Mouse (Mus musculus): Measurements from ENCODE around the gene Celf1. TPM values are rescaled to one million over a fixed set of nuclear protein-coding genes. Genes with fewer than 3 reads are reported as not detected.

Celf1 gene
- polyA plus RNA-seq, 1 experiment = 19.8 TPM

GRCm38 (mm10) chr2:90939750-90940149 is 432 bp upstream of the Celf1 start:
- no peaks in the 10 kb centered on the region for H3K27me3 ChIP-seq (ENCODE audit: control insufficient read depth, insufficient read depth, low read length)
- H3K27ac ChIP-seq (ENCODE audit: control insufficient read depth, insufficient read depth, low read depth, low read length) = no peak overlapping the region

DNA sequence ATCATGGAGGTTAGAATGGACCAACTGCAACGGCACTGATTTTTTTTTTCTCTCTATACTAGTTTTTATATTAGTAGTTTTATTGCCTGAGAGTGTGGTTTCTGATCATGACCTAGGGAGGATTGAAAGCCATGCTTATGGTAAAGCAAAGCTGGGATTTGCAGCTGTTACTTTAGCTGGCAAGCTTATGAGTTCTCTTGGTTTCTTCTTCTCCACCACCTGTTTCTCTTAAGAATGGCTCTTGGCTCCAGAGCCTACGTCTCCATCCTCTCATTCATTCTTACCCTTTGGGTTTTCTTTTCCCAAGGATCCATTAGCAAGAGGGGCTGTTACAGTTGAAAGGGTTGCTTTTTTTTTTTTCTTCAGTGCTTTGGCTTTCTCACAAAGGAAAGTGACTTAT is 1.6 kb downstream of the Celf1 start:
- Histone ChIP-seq H3K4me3 (ENCODE audit: control insufficient read depth, low read depth, low read length) (no peak overlapping the region), H3K4me1 (ENCODE audit: control insufficient read depth, insufficient read depth, low read length) (peaks cover 4% of the 10 kb centered on the region)
- no peak for TF ChIP-seq POLR2A (IDR thresholded peaks at IDR 0.05; ENCODE audit: control insufficient read depth, low read depth, low read length)
- TF ChIP-seq CTCF (IDR thresholded peaks at IDR 0.05; ENCODE audit: control insufficient read depth, insufficient read depth, insufficient replicate concordance, low read depth, low read length) = no peak

More at GRCm38 (mm10) chr2:90939750-90940149, 432 bp upstream of the Celf1 start:
- Histone ChIP-seq H3K36me3 (ENCODE audit: control insufficient read depth, insufficient read depth, low read length) (no peaks in the 10 kb centered on the region), H3K4me3 (ENCODE audit: control insufficient read depth, low read depth, low read length) (peak overlapping the region; percentile 99), H3K4me1 (ENCODE audit: control insufficient read depth, insufficient read depth, low read length) (peaks cover 4% of the 10 kb centered on the region)
- TF ChIP-seq POLR2A (IDR thresholded peaks at IDR 0.05; ENCODE audit: control insufficient read depth, low read depth, low read length) = no peak
- no peak for TF ChIP-seq CTCF (IDR thresholded peaks at IDR 0.05; ENCODE audit: control insufficient read depth, insufficient read depth, insufficient replicate concordance, low read depth, low read length)

GRCm38 (mm10) chr2:90950149-90950548 is 10.0 kb downstream of the Celf1 start:
- H3K27ac ChIP-seq (ENCODE audit: control insufficient read depth, insufficient read depth, low read depth, low read length) = no peak overlapping the region
- H3K4me1 ChIP-seq (ENCODE audit: control insufficient read depth, insufficient read depth, low read length) = no peaks in the 10 kb centered on the region; the same call in 1 of the 2 replicates
- H3K36me3 ChIP-seq (ENCODE audit: control insufficient read depth, insufficient read depth, low read length) = no peaks in the 10 kb centered on the region
- H3K4me3 ChIP-seq (ENCODE audit: control insufficient read depth, low read depth, low read length) = no peak overlapping the region
- no peak for TF ChIP-seq POLR2A (IDR thresholded peaks at IDR 0.05; ENCODE audit: control insufficient read depth, low read depth, low read length)
- no peak for TF ChIP-seq CTCF (IDR thresholded peaks at IDR 0.05; ENCODE audit: control insufficient read depth, insufficient read depth, insufficient replicate concordance, low read depth, low read length)
- no peaks in the 10 kb centered on the region for H3K27me3 ChIP-seq (ENCODE audit: control insufficient read depth, insufficient read depth, low read length)

More for the DNA sequence above, 1.6 kb downstream of the Celf1 start:
- H3K27me3 ChIP-seq (ENCODE audit: control insufficient read depth, insufficient read depth, low read length) = no peaks in the 10 kb centered on the region
- H3K27ac ChIP-seq (ENCODE audit: control insufficient read depth, insufficient read depth, low read depth, low read length) = no peak overlapping the region
- no peaks in the 10 kb centered on the region for H3K36me3 ChIP-seq (ENCODE audit: control insufficient read depth, insufficient read depth, low read length)

DNA sequence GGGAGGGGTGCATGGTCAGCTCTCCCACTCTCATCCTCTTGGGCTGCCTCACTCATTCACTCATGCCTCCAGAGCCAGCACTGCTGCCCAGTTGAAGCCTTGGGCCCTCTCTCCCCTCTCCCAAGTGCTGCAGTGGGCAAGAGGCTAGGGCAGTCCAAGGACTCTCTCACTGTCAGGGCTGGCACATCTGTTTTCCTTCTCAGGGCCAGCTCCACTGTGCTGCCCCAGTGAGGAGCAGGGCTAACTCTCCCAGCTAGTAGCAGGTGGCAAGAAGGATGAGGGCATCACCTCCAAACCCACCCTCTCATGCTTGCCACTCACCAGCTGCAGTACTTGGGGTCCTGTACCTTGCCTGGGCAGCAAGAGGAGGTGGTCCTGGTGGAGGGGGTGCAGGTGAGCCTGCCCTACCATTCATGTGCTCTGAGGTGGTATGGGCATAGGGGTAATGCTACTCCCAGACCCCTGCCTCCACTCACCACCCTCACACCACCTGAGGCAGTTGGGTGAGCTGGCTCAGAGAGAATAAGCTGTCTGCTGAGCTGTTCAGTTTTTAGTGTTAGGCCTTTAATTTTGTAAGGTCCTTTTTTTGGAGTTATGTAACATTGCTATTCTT is 10.5 kb downstream of the Celf1 start:
- H3K36me3 ChIP-seq (ENCODE audit: control insufficient read depth, insufficient read depth, low read length) = no peaks in the 10 kb centered on the region
- TF ChIP-seq POLR2A (IDR thresholded peaks at IDR 0.05; ENCODE audit: control insufficient read depth, low read depth, low read length) (no peak), CTCF (IDR thresholded peaks at IDR 0.05; ENCODE audit: control insufficient read depth, insufficient read depth, insufficient replicate concordance, low read depth, low read length) (no peak)
- H3K4me3 ChIP-seq (ENCODE audit: control insufficient read depth, low read depth, low read length) = no peak overlapping the region
- H3K27ac ChIP-seq (ENCODE audit: control insufficient read depth, insufficient read depth, low read depth, low read length) = no peak overlapping the region
- no peaks in the 10 kb centered on the region for H3K27me3 ChIP-seq (ENCODE audit: control insufficient read depth, insufficient read depth, low read length)
- H3K4me1 ChIP-seq (ENCODE audit: control insufficient read depth, insufficient read depth, low read length) = no peaks in the 10 kb centered on the region; the same call in 1 of the 2 replicates

- no peak for TF ChIP-seq POLR2A (IDR thresholded peaks at IDR 0.05; ENCODE audit: control insufficient read depth, low read depth, low read length)
- no peak for TF ChIP-seq CTCF (IDR thresholded peaks at IDR 0.05; ENCODE audit: control insufficient read depth, insufficient read depth, insufficient replicate concordance, low read depth, low read length)
- Histone ChIP-seq H3K4me1 (ENCODE audit: control insufficient read depth, insufficient read depth, low read length) (no peaks in the 10 kb centered on the region; the same call in 1 of the 2 replicates), H3K27me3 (ENCODE audit: control insufficient read depth, insufficient read depth, low read length) (no peaks in the 10 kb centered on the region), H3K27ac (ENCODE audit: control insufficient read depth, insufficient read depth, low read depth, low read length) (no peak overlapping the region), H3K4me3 (ENCODE audit: control insufficient read depth, low read depth, low read length) (no peak overlapping the region), H3K36me3 (ENCODE audit: control insufficient read depth, insufficient read depth, low read length) (no peaks in the 10 kb centered on the region)
Observed at GRCm38 (mm10) chr2:90953461-90953860, 13.3 kb downstream of the Celf1 start.

DNA sequence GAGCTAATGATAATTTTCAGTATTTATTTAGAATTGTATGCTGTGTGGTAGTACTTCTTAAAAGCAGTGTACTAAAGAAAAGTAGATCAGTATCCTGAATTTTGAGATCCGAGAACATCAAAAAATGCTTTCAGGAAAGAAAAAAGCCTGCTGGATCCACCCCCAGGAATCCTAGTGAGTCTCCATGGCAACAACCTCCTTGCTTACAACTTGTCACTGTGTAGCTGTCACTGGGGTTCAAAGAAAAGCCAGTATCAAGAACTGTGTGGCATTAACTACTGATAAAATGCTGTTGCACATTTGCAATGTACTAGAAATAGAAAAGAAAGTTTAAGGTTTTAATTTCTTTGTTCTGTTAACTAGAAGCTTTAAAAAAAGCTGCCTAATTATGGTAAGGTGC is 15.9 kb downstream of the Celf1 start:
- H3K27me3 ChIP-seq (ENCODE audit: control insufficient read depth, insufficient read depth, low read length) = no peaks in the 10 kb centered on the region
- TF ChIP-seq CTCF (IDR thresholded peaks at IDR 0.05; ENCODE audit: control insufficient read depth, insufficient read depth, insufficient replicate concordance, low read depth, low read length) = no peak
- no peak for TF ChIP-seq POLR2A (IDR thresholded peaks at IDR 0.05; ENCODE audit: control insufficient read depth, low read depth, low read length)

GRCm38 (mm10) chr2:90958856-90959255 is 18.7 kb downstream of the Celf1 start:
- Histone ChIP-seq H3K4me1 (ENCODE audit: control insufficient read depth, insufficient read depth, low read length) (no peaks in the 10 kb centered on the region), H3K36me3 (ENCODE audit: control insufficient read depth, insufficient read depth, low read length) (no peaks in the 10 kb centered on the region), H3K27me3 (ENCODE audit: control insufficient read depth, insufficient read depth, low read length) (no peaks in the 10 kb centered on the region), H3K27ac (ENCODE audit: control insufficient read depth, insufficient read depth, low read depth, low read length) (no peak overlapping the region), H3K4me3 (ENCODE audit: control insufficient read depth, low read depth, low read length) (no peak overlapping the region)
- TF ChIP-seq CTCF (IDR thresholded peaks at IDR 0.05; ENCODE audit: control insufficient read depth, insufficient read depth, insufficient replicate concordance, low read depth, low read length) (no peak), POLR2A (IDR thresholded peaks at IDR 0.05; ENCODE audit: control insufficient read depth, low read depth, low read length) (no peak)

More for the DNA sequence above, 15.9 kb downstream of the Celf1 start:
- Histone ChIP-seq H3K4me3 (ENCODE audit: control insufficient read depth, low read depth, low read length) (no peak overlapping the region), H3K27ac (ENCODE audit: control insufficient read depth, insufficient read depth, low read depth, low read length) (no peak overlapping the region), H3K4me1 (ENCODE audit: control insufficient read depth, insufficient read depth, low read length) (no peaks in the 10 kb centered on the region), H3K36me3 (ENCODE audit: control insufficient read depth, insufficient read depth, low read length) (no peaks in the 10 kb centered on the region)

Data from testis, adult 2 months (tissue).